9 mouse cellular contexts compared by ENCODE assay signal in genomic region chr1:40844616-40845015, GRCm38 (mm10). TPM values are rescaled to one million over a fixed set of nuclear protein-coding genes. Genes with fewer than 3 reads are reported as not detected.
DNase-seq lines count a peak whose midpoint lies in the region; ATAC-seq and TF ChIP-seq lines count a peak whose summit lies in the region.
"Had no signal": no experiment of that assay in that cellular context is flagged by ENCODE, and none has a peak within 500 bp of the region (broad histone marks: within the 10 kb centered on the region; RNA-seq: fewer than 3 reads in every experiment).

No protein-coding gene starts in this region.

- no peak for TF ChIP-seq POLR2A in kidney, adult 2 months (IDR thresholded peaks at IDR 0.05; ENCODE audit: low read depth, low read length)

- no peak overlapping the region for H3K4me3 ChIP-seq in forebrain, embryonic 16.5 days (replicated peaks; ENCODE audit: low read length)
- no peak overlapping the region for H3K4me3 ChIP-seq in kidney, adult 2 months (ENCODE audit: insufficient read depth, low read depth, low read length)
- no peak overlapping the region for H3K4me3 ChIP-seq in neural tube, embryonic 14.5 days (ENCODE audit: low read depth, low read length)
- H3K4me3 ChIP-seq: limb, embryonic 12.5 days had no signal

- TF ChIP-seq CTCF in kidney, adult 2 months (conservative IDR thresholded peaks at IDR 0.05; ENCODE audit: insufficient read depth, insufficient read length, low read depth, low read length), result peak; percentile 84

- peak; percentile 35 for DNase-seq in 3134 (ENCODE audit: extremely low read depth, insufficient read length, low spot score)
- peak; percentile 2 for DNase-seq in A20 (ENCODE audit: low read depth, low spot score)
- peak; percentile 55 for DNase-seq in brain, adult 2 months (ENCODE audit: low read depth, low spot score)
- DNase-seq in kidney, adult 2 months, result peak; percentile 57
- DNase-seq in left cerebral cortex, postnatal 4 days, result peak; percentile 53

- intact Hi-C loops in left cerebral cortex, postnatal 4 days (cut with DNase I), result loop anchor here (5.0 kb wide), 2 partner anchors 47 to 267 kb away; no protein-coding TSS in a partner anchor

- peak; percentile 26; the same call in 1 of the 2 replicates for ATAC-seq in forebrain, embryonic 16.5 days
- peak; percentile 61; the same call in 1 of the 2 replicates for ATAC-seq in neural tube, embryonic 14.5 days (ENCODE audit: low read depth)
- no peak for ATAC-seq in inflammation-experienced regulatory T-cells, adult 6 months

- H3K4me1 ChIP-seq in forebrain, embryonic 16.5 days (replicated peaks; ENCODE audit: control insufficient read depth, insufficient read depth, low read length), result no peaks in the 10 kb centered on the region
- no peaks in the 10 kb centered on the region for H3K4me1 ChIP-seq in kidney, adult 2 months (ENCODE audit: control insufficient read depth, insufficient read depth, low read length)
- no peaks in the 10 kb centered on the region for H3K4me1 ChIP-seq in neural tube, embryonic 14.5 days (ENCODE audit: control insufficient read depth, insufficient read depth, low read length)

- H3K27me3 ChIP-seq in forebrain, embryonic 16.5 days (replicated peaks; ENCODE audit: control insufficient read depth, insufficient read depth, low read length), result no peaks in the 10 kb centered on the region
- H3K27me3 ChIP-seq in kidney, adult 2 months (replicated peaks; ENCODE audit: control insufficient read depth, insufficient read depth, low read length), result no peaks in the 10 kb centered on the region
- no peaks in the 10 kb centered on the region for H3K27me3 ChIP-seq in neural tube, embryonic 14.5 days (ENCODE audit: control insufficient read depth, insufficient read depth, low read length)
- H3K27me3 ChIP-seq: limb, embryonic 12.5 days had no signal

- no peak overlapping the region for H3K4me2 ChIP-seq in forebrain, embryonic 16.5 days (ENCODE audit: low read length)
- H3K4me2 ChIP-seq in neural tube, embryonic 14.5 days (ENCODE audit: low read depth, low read length), result no peak overlapping the region
- H3K4me2 ChIP-seq: limb, embryonic 12.5 days had no signal

- no peaks in the 10 kb centered on the region for H3K9me3 ChIP-seq in forebrain, embryonic 16.5 days (ENCODE audit: control insufficient read depth, low read length)
- H3K9me3 ChIP-seq in neural tube, embryonic 14.5 days (ENCODE audit: control insufficient read depth, low read length), result no peaks in the 10 kb centered on the region
- H3K9me3 ChIP-seq: limb, embryonic 12.5 days had no signal

- no peak overlapping the region for H3K9ac ChIP-seq in forebrain, embryonic 16.5 days (replicated peaks; ENCODE audit: low read depth, low read length)
- H3K9ac ChIP-seq in neural tube, embryonic 14.5 days (replicated peaks; ENCODE audit: low read depth, low read length), result no peak overlapping the region
- H3K9ac ChIP-seq: limb, embryonic 12.5 days had no signal

- H3K27ac ChIP-seq in forebrain, embryonic 16.5 days (ENCODE audit: low read length), result no peak overlapping the region
- H3K27ac ChIP-seq in kidney, adult 2 months (ENCODE audit: insufficient read depth, low read depth, low read length), result no peak overlapping the region
- no peak overlapping the region for H3K27ac ChIP-seq in neural tube, embryonic 14.5 days (ENCODE audit: low read depth, low read length)
- H3K27ac ChIP-seq: limb, embryonic 12.5 days had no signal

- H3K36me3 ChIP-seq in forebrain, embryonic 16.5 days (ENCODE audit: control insufficient read depth, insufficient read depth), result no peaks in the 10 kb centered on the region
- H3K36me3 ChIP-seq in kidney, adult 2 months (ENCODE audit: control insufficient read depth, insufficient read depth, low read length), result no peaks in the 10 kb centered on the region
- H3K36me3 ChIP-seq in neural tube, embryonic 14.5 days (ENCODE audit: control insufficient read depth, insufficient read depth, low read length), result no peaks in the 10 kb centered on the region
- H3K36me3 ChIP-seq: limb, embryonic 12.5 days had no signal

RNA-seq across cellular contexts. Expression of gene Tmem182, which starts 39.2 kb away (rescaled TPM):
- polyA plus RNA-seq in forebrain, embryonic 16.5 days (2015; fragmentation: Nextera tagmentation; extraction: Ambion mirVana), result not detected in 2 replicates
- 0.95 and 2.4 TPM in 2 replicates for polyA plus RNA-seq in kidney, adult 2 months (2012; rRNA removed)
- total RNA-seq in left cerebral cortex, postnatal 4 days (2021), result under 1 TPM in 1 of 2 experiments, not detected in 1; 0.18 TPM
- polyA plus RNA-seq in neural tube, embryonic 14.5 days (2014; fragmentation: Nextera tagmentation; extraction: Ambion mirVana), result 0.15 TPM in 1 of 2 replicates, not detected in the other
- polyA plus RNA-seq in inflammation-experienced regulatory T-cells, adult 6 months (2017; shearing (Covaris generic)), result not detected

RNA-seq across cellular contexts. Expression of gene Mfsd9, which starts 54.1 kb away (rescaled TPM):
- 7.1 and 7.5 TPM in 2 replicates for polyA plus RNA-seq in forebrain, embryonic 16.5 days (2015; fragmentation: Nextera tagmentation; extraction: Ambion mirVana)
- 10.9 and 13.4 TPM in 2 replicates for polyA plus RNA-seq in kidney, adult 2 months (2012; rRNA removed)
- total RNA-seq in left cerebral cortex, postnatal 4 days (2021), result 1 to 10 TPM; 9.1 to 9.7 TPM
- 8.8 and 9.8 TPM in 2 replicates for polyA plus RNA-seq in neural tube, embryonic 14.5 days (2014; fragmentation: Nextera tagmentation; extraction: Ambion mirVana)
- 1 to 10 TPM in 1 of 3 experiments, under 1 TPM in 2; 0.78 to 1.4 (median 0.83) TPM for polyA plus RNA-seq in inflammation-experienced regulatory T-cells, adult 6 months (2017; shearing (Covaris generic))

Comparison
In these comparisons a context has a peak if more than half of its experiments do, and no peak if none do; other contexts are left out.
1. DNase-seq: peak in every context shown above with its lines; median percentile 57 in kidney, adult 2 months; 55 in brain, adult 2 months; 53 in left cerebral cortex, postnatal 4 days; 35 in 3134; 2 in A20.